Mouse (Mus musculus): ENCODE measurements at regions not wholly inside any gene's neighbourhood (a gene's known extent, or its start where the extent isn't known, plus 50 kb on each side); places are given as distances from the start of the nearest gene placed in this dataset.

- DNase-seq (ENCODE audit: extremely low spot score in 1 of 2, low spot score in 2 of 2), result no peak
- intact Hi-C loops (cut with DNase I), result loop anchor here (2.0 to 10.0 kb wide), 3 partner anchors 142 to 399 kb away; no protein-coding TSS in a partner anchor
These were observed 93.5 kb upstream of the Ssbp2 start for GRCm38 (mm10) chr13:91366540-91366939.

GRCm38 (mm10) chr13:91367896-91368556 is 92.1 kb upstream of the Ssbp2 start:
- intact Hi-C loops (cut with DNase I), result loop anchor here (2.0 to 10.0 kb wide), 3 partner anchors 143 to 401 kb away; no protein-coding TSS in a partner anchor
- DNase-seq (ENCODE audit: extremely low spot score in 1 of 2, low spot score in 2 of 2), result no peak

GRCm38 (mm10) chr13:91368664-91369063 is 91.4 kb upstream of the Ssbp2 start:
- no peak for DNase-seq (ENCODE audit: extremely low spot score in 1 of 2, low spot score in 2 of 2)
- intact Hi-C loops (cut with DNase I), result loop anchor here (5.0 to 10.0 kb wide), 2 partner anchors 274 to 401 kb away; no protein-coding TSS in a partner anchor

GRCm38 (mm10) chr13:91370021-91370420 is 90.1 kb upstream of the Ssbp2 start:
- no peak for DNase-seq (ENCODE audit: extremely low spot score in 1 of 2, low spot score in 2 of 2)
- intact Hi-C loops (cut with DNase I), result loop anchor here (10.0 kb wide), 2 partner anchors 265 to 325 kb away; no protein-coding TSS in a partner anchor

- intact Hi-C loops (cut with DNase I), result loop anchor here (10.0 kb wide), 2 partner anchors 264 to 326 kb away; no protein-coding TSS in a partner anchor
- DNase-seq (ENCODE audit: extremely low spot score in 1 of 2, low spot score in 2 of 2), result peak in 1 of 2 experiments; percentile 47
These were observed 89.6 kb upstream of the Ssbp2 start for GRCm38 (mm10) chr13:91370441-91370840.

GRCm38 (mm10) chr13:91370886-91371595 is 89.0 kb upstream of the Ssbp2 start:
- peak; percentile 96 for DNase-seq (ENCODE audit: extremely low spot score in 1 of 2, low spot score in 2 of 2)
- intact Hi-C loops (cut with DNase I), result loop anchor here (1.0 to 10.0 kb wide), 3 partner anchors 89 to 326 kb away; partner anchors contain the start of gene Ssbp2

- no peak for DNase-seq (ENCODE audit: extremely low spot score in 1 of 2, low spot score in 2 of 2)
- intact Hi-C loops (cut with DNase I), result loop anchor here (1.0 to 10.0 kb wide), 3 partner anchors 89 to 327 kb away; partner anchors contain the start of gene Ssbp2
These were observed 88.5 kb upstream of the Ssbp2 start for GRCm38 (mm10) chr13:91371596-91371987.

GRCm38 (mm10) chr13:91372130-91372875 is 87.8 kb upstream of the Ssbp2 start:
- no peak for DNase-seq (ENCODE audit: extremely low spot score in 1 of 2, low spot score in 2 of 2)
- intact Hi-C loops (cut with DNase I), result loop anchor here (10.0 kb wide), 2 partner anchors 262 to 328 kb away; no protein-coding TSS in a partner anchor

GRCm38 (mm10) chr13:91374141-91374540 is 85.9 kb upstream of the Ssbp2 start:
- peak in 1 of 2 experiments; percentile 32 for DNase-seq (ENCODE audit: extremely low spot score in 1 of 2, low spot score in 2 of 2)
- intact Hi-C loops (cut with DNase I), result loop anchor here (10.0 kb wide), 2 partner anchors 261 to 329 kb away; no protein-coding TSS in a partner anchor

GRCm38 (mm10) chr13:91376556-91376955 is 83.5 kb upstream of the Ssbp2 start:
- no peak for DNase-seq (ENCODE audit: extremely low spot score in 1 of 2, low spot score in 2 of 2)
- intact Hi-C loops (cut with DNase I), result loop anchor here (10.0 kb wide), 2 partner anchors 258 to 332 kb away; no protein-coding TSS in a partner anchor

- intact Hi-C loops (cut with DNase I), result loop anchor here (10.0 kb wide), 2 partner anchors 257 to 333 kb away; no protein-coding TSS in a partner anchor
- DNase-seq (ENCODE audit: extremely low spot score in 1 of 2, low spot score in 2 of 2), result no peak
These were observed 82.7 kb upstream of the Ssbp2 start for GRCm38 (mm10) chr13:91377428-91377827.

- intact Hi-C loops (cut with DNase I), result loop anchor here (10.0 kb wide), 2 partner anchors 257 to 333 kb away; no protein-coding TSS in a partner anchor
- no peak for DNase-seq (ENCODE audit: extremely low spot score in 1 of 2, low spot score in 2 of 2)
These were observed 82.1 kb upstream of the Ssbp2 start for GRCm38 (mm10) chr13:91377972-91378371.

- intact Hi-C loops (cut with DNase I), result no loop called here
- DNase-seq (ENCODE audit: extremely low spot score in 1 of 2, low spot score in 2 of 2), result no peak
These were observed 74.7 kb upstream of the Ssbp2 start for GRCm38 (mm10) chr13:91385393-91385792.

- intact Hi-C loops (cut with DNase I), result no loop called here
- DNase-seq (ENCODE audit: extremely low spot score in 1 of 2, low spot score in 2 of 2), result no peak
These were observed 72.2 kb upstream of the Ssbp2 start for GRCm38 (mm10) chr13:91387913-91388312.

GRCm38 (mm10) chr13:91403632-91404031 is 56.5 kb upstream of the Ssbp2 start:
- no peak for DNase-seq (ENCODE audit: extremely low spot score in 1 of 2, low spot score in 2 of 2)

GRCm38 (mm10) chr13:91405027-91405426 is 55.1 kb upstream of the Ssbp2 start:
- DNase-seq (ENCODE audit: extremely low spot score in 1 of 2, low spot score in 2 of 2), result no peak
- intact Hi-C loops (cut with DNase I), result no loop called here

More at GRCm38 (mm10) chr13:91403632-91404031, 56.5 kb upstream of the Ssbp2 start:
- intact Hi-C loops (cut with DNase I), result no loop called here

- intact Hi-C loops (cut with DNase I), result no loop called here
- no peak for DNase-seq (ENCODE audit: extremely low spot score in 1 of 2, low spot score in 2 of 2)
These were observed 50.0 kb upstream of the Ssbp2 start for GRCm38 (mm10) chr13:91410116-91410515.
